Mouse (Mus musculus): ENCODE measurements around the gene Rbm19.

- no peak for TF ChIP-seq GATA1 (IDR thresholded peaks at IDR 0.05; ENCODE audit: low read length)
- TF ChIP-seq TAL1 (IDR thresholded peaks at IDR 0.05; ENCODE audit: low read length): no peak
These were observed 13.5 kb downstream of the Rbm19 start for GRCm38 (mm10) chr5:120129761-120130160.
